Mouse (Mus musculus): ENCODE data around the gene Med21. TPM values are rescaled to one million over a fixed set of nuclear protein-coding genes. Genes with fewer than 3 reads are reported as not detected.
A peak's percentile ranks its signal among the peaks of the same experiment; 100 is the strongest.

Med21 gene
- polyA plus RNA-seq, 1 experiment from 2014 or later = 122 TPM

GRCm38 (mm10) chr6:146616670-146617069 is 25.7 kb upstream of the Med21 start:
- H3K9me3 ChIP-seq (ENCODE audit: control insufficient read depth, low read length) = no peaks in the 10 kb centered on the region
- no peaks in the 10 kb centered on the region for H3K4me1 ChIP-seq (ENCODE audit: control insufficient read depth, insufficient read depth, low read length)
- no peak overlapping the region for H3K27ac ChIP-seq (ENCODE audit: low read depth, low read length)
- no peaks in the 10 kb centered on the region for H3K27me3 ChIP-seq (ENCODE audit: control insufficient read depth, insufficient read depth, low read length)
- ATAC-seq (ENCODE audit: low read depth) = no peak
- H3K4me2 ChIP-seq (ENCODE audit: low read depth, low read length) = no peak overlapping the region
- H3K4me3 ChIP-seq (ENCODE audit: low read depth, low read length) = no peak overlapping the region
- 95% methylated on average over 2 of the region's 2 CpGs for WGBS
- no peak overlapping the region for H3K9ac ChIP-seq (replicated peaks; ENCODE audit: low read depth, low read length)
- peaks cover 25% of the 10 kb centered on the region for H3K36me3 ChIP-seq (ENCODE audit: control insufficient read depth, insufficient read depth, low read length)

- Histone ChIP-seq H3K9me3 (ENCODE audit: control insufficient read depth, low read length) (no peaks in the 10 kb centered on the region), H3K36me3 (ENCODE audit: control insufficient read depth, insufficient read depth, low read length) (no peaks in the 10 kb centered on the region), H3K4me3 (ENCODE audit: low read depth, low read length) (no peak overlapping the region), H3K4me1 (ENCODE audit: control insufficient read depth, insufficient read depth, low read length) (peaks cover 3% of the 10 kb centered on the region; the same call in 1 of the 2 replicates), H3K27ac (ENCODE audit: low read depth, low read length) (no peak overlapping the region), H3K4me2 (ENCODE audit: low read depth, low read length) (no peak overlapping the region), H3K9ac (replicated peaks; ENCODE audit: low read depth, low read length) (no peak overlapping the region), H3K27me3 (ENCODE audit: control insufficient read depth, insufficient read depth, low read length) (no peaks in the 10 kb centered on the region)
- WGBS = 80% methylated on average over 1 of the region's 3 CpGs
- ATAC-seq (ENCODE audit: low read depth) = 0 out of 2 replicates have a peak, but pooled peaks have one; percentile 28
Observed at GRCm38 (mm10) chr6:146628123-146628522, 14.2 kb upstream of the Med21 start.

- Histone ChIP-seq H3K27ac (ENCODE audit: low read depth, low read length) (no peak overlapping the region), H3K4me2 (ENCODE audit: low read depth, low read length) (no peak overlapping the region), H3K4me1 (ENCODE audit: control insufficient read depth, insufficient read depth, low read length) (peaks cover 5% of the 10 kb centered on the region; the same call in 1 of the 2 replicates), H3K27me3 (ENCODE audit: control insufficient read depth, insufficient read depth, low read length) (no peaks in the 10 kb centered on the region), H3K36me3 (ENCODE audit: control insufficient read depth, insufficient read depth, low read length) (no peaks in the 10 kb centered on the region), H3K9ac (replicated peaks; ENCODE audit: low read depth, low read length) (no peak overlapping the region), H3K4me3 (ENCODE audit: low read depth, low read length) (no peak overlapping the region), H3K9me3 (ENCODE audit: control insufficient read depth, low read length) (no peaks in the 10 kb centered on the region)
- ATAC-seq (ENCODE audit: low read depth) = no peak
- 90% methylated on average over 9 of the region's 9 CpGs for WGBS
Observed at GRCm38 (mm10) chr6:146629781-146630756, 12.3 kb upstream of the Med21 start.

DNA sequence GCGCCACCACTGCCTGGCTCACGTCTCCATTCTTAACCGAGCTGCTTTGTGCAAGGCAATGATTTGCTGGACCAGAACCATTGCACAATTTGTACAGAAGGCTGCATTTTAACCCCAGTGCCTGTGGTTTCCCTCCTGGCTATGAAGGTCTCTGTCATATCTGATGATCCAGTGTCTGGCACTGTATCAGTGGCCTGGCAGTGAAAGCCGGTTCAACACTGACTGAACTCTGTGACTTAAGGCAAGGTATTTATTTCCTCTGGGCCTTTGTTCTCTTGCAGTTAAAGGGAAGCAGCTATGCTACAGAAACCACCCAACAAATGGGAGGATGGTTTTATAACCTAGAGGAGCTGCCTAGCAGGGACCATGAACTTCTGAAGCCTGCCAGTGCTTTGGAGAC is 11.4 kb upstream of the Med21 start:
- peaks cover 5% of the 10 kb centered on the region; the same call in 1 of the 2 replicates for H3K4me1 ChIP-seq (ENCODE audit: control insufficient read depth, insufficient read depth, low read length)
- H3K9me3 ChIP-seq (ENCODE audit: control insufficient read depth, low read length) = no peaks in the 10 kb centered on the region
- H3K9ac ChIP-seq (replicated peaks; ENCODE audit: low read depth, low read length) = no peak overlapping the region
- no peaks in the 10 kb centered on the region for H3K27me3 ChIP-seq (ENCODE audit: control insufficient read depth, insufficient read depth, low read length)
- H3K27ac ChIP-seq (ENCODE audit: low read depth, low read length) = no peak overlapping the region
- H3K36me3 ChIP-seq (ENCODE audit: control insufficient read depth, insufficient read depth, low read length) = no peaks in the 10 kb centered on the region
- H3K4me3 ChIP-seq (ENCODE audit: low read depth, low read length) = no peak overlapping the region
- 75% methylated on average over 4 of the region's 4 CpGs for whole genome bisulfite sequencing
- H3K4me2 ChIP-seq (ENCODE audit: low read depth, low read length) = no peak overlapping the region
- no peak for ATAC-seq (ENCODE audit: low read depth)

GRCm38 (mm10) chr6:146631847-146632246 is 10.5 kb upstream of the Med21 start:
- no peak overlapping the region for H3K4me3 ChIP-seq (ENCODE audit: low read depth, low read length)
- H3K27me3 ChIP-seq (ENCODE audit: control insufficient read depth, insufficient read depth, low read length) = no peaks in the 10 kb centered on the region
- ATAC-seq (ENCODE audit: low read depth) = no peak
- H3K36me3 ChIP-seq (ENCODE audit: control insufficient read depth, insufficient read depth, low read length) = no peaks in the 10 kb centered on the region
- no peak overlapping the region for H3K9ac ChIP-seq (replicated peaks; ENCODE audit: low read depth, low read length)
- H3K4me1 ChIP-seq (ENCODE audit: control insufficient read depth, insufficient read depth, low read length) = peaks cover 5% of the 10 kb centered on the region; the same call in 1 of the 2 replicates
- WGBS = 66% methylated on average over 8 of the region's 8 CpGs
- H3K27ac ChIP-seq (ENCODE audit: low read depth, low read length) = no peak overlapping the region
- no peak overlapping the region for H3K4me2 ChIP-seq (ENCODE audit: low read depth, low read length)
- no peaks in the 10 kb centered on the region for H3K9me3 ChIP-seq (ENCODE audit: control insufficient read depth, low read length)

DNA sequence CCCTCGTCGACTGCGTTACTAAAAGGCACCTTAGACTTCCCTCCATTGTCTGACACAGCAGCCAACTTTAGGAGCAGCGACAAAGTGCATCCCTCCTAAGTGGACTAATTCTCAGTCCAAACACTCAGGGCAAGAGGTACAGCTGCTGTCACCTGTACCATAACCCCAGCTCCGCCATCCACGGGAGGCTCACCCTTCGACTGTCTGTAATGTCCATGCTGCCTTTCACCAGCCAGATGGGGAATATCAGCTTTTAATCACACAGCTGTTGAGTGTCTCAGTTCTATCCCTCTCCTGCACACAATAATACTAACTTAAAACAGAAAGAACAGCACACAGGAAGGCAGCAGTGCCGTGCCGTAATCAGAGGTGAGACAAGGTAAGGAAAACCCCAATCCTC is 9.9 kb upstream of the Med21 start:
- H3K9me3 ChIP-seq (ENCODE audit: control insufficient read depth, low read length) = no peaks in the 10 kb centered on the region
- no peak overlapping the region for H3K9ac ChIP-seq (replicated peaks; ENCODE audit: low read depth, low read length)
- ATAC-seq (ENCODE audit: low read depth) = no peak
- 78% methylated on average over 9 of the region's 9 CpGs for WGBS
- no peak overlapping the region for H3K4me2 ChIP-seq (ENCODE audit: low read depth, low read length)
- no peaks in the 10 kb centered on the region for H3K36me3 ChIP-seq (ENCODE audit: control insufficient read depth, insufficient read depth, low read length)
- no peaks in the 10 kb centered on the region for H3K27me3 ChIP-seq (ENCODE audit: control insufficient read depth, insufficient read depth, low read length)
- H3K4me1 ChIP-seq (ENCODE audit: control insufficient read depth, insufficient read depth, low read length) = peaks cover 5% of the 10 kb centered on the region; the same call in 1 of the 2 replicates
- H3K27ac ChIP-seq (ENCODE audit: low read depth, low read length) = no peak overlapping the region
- H3K4me3 ChIP-seq (ENCODE audit: low read depth, low read length) = no peak overlapping the region

DNA sequence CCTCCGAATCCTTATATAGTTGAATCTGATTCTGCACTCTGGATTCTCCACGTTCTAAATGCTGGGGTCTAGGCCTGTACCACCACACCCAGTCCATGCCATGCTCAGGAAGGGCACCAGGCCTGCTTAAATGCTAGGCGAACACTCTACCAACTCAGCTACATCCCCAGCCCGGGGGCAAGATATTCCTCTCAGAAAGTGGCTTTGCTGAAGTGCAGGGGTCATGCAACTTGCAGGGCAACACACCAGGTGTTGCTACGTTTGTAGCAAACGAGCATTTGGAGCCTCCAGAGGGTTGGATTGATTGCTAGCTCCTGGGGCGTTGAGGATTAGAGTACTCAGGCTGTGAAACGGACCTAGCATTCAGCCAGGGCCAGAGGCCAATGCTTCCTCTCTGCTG is 9.2 kb upstream of the Med21 start:
- Histone ChIP-seq H3K27me3 (ENCODE audit: control insufficient read depth, insufficient read depth, low read length) (no peaks in the 10 kb centered on the region), H3K9me3 (ENCODE audit: control insufficient read depth, low read length) (no peaks in the 10 kb centered on the region), H3K4me3 (ENCODE audit: low read depth, low read length) (no peak overlapping the region), H3K9ac (replicated peaks; ENCODE audit: low read depth, low read length) (no peak overlapping the region), H3K27ac (ENCODE audit: low read depth, low read length) (no peak overlapping the region), H3K36me3 (ENCODE audit: control insufficient read depth, insufficient read depth, low read length) (no peaks in the 10 kb centered on the region), H3K4me1 (ENCODE audit: control insufficient read depth, insufficient read depth, low read length) (peaks cover 5% of the 10 kb centered on the region; the same call in 1 of the 2 replicates), H3K4me2 (ENCODE audit: low read depth, low read length) (peak overlapping the region; percentile 67)
- peak; percentile 9; the same call in 1 of the 2 replicates for ATAC-seq (ENCODE audit: low read depth)
- 45% methylated on average over 8 of the region's 8 CpGs for WGBS

DNA sequence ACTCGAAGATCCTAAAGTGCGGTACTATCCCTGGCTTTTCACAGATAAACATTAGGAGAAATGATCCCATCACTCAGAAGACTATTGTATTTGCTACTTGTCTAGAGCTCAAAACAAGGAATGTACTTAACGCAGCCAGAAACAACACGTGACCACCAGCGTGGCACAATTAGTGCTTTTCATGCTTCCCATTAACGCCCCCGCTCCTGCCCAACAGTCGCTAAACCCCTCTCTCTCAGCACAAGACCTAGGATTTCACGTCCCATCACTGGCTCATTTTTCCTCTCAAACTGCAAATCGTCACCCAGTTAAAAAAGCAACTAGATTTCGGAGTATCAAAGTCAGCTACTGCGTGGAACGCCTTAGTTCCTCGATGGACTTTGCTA is 8.7 kb upstream of the Med21 start:
- no peaks in the 10 kb centered on the region for H3K27me3 ChIP-seq (ENCODE audit: control insufficient read depth, insufficient read depth, low read length)

More for the DNA sequence above, 8.7 kb upstream of the Med21 start:
- Histone ChIP-seq H3K4me3 (ENCODE audit: low read depth, low read length) (peak overlapping the region; percentile 62), H3K27ac (ENCODE audit: low read depth, low read length) (peak overlapping the region; percentile 66), H3K4me1 (ENCODE audit: control insufficient read depth, insufficient read depth, low read length) (peaks cover 5% of the 10 kb centered on the region; the same call in 1 of the 2 replicates), H3K9ac (replicated peaks; ENCODE audit: low read depth, low read length) (peak overlapping the region; percentile 71), H3K4me2 (ENCODE audit: low read depth, low read length) (peak overlapping the region; percentile 67), H3K36me3 (ENCODE audit: control insufficient read depth, insufficient read depth, low read length) (no peaks in the 10 kb centered on the region), H3K9me3 (ENCODE audit: control insufficient read depth, low read length) (no peaks in the 10 kb centered on the region)
- peak; percentile 51 for ATAC-seq (ENCODE audit: low read depth)
- 11% methylated on average over 14 of the region's 14 CpGs for WGBS
